Mouse (Mus musculus) liver, embryonic 12.5 days (tissue): ENCODE results near the gene Glis3. TPM values are rescaled to one million over a fixed set of nuclear protein-coding genes. Genes with fewer than 3 reads are reported as not detected.
A peak's percentile ranks its signal among the peaks of the same experiment; 100 is the strongest.

Source experiments
- ATAC-seq: fragments of 200-750 bp; cut with Nextera tagmentation; 2 replicates; pipeline ENCODE4 v1.8.0; 2017; ENCODE audit warnings: moderate number of reproducible peaks, mild to moderate bottlenecking, moderate library complexity
- H3K27ac ChIP-seq: fragments of 300-500 bp; sonication (generic); 2 replicates; pipeline ENCODE4 v1.5.1; 2016; ENCODE audit warnings: mild to moderate bottlenecking
- H3K27me3 ChIP-seq: fragments of 300-500 bp; sonication (generic); replicated peaks from 2 replicates; pipeline ENCODE4 v1.6.1; 2016; ENCODE audit warnings: mild to moderate bottlenecking, moderate library complexity
- H3K36me3 ChIP-seq: fragments of 300-500 bp; sonication (generic); 2 replicates; pipeline ENCODE4 v1.6.1; 2016; ENCODE audit warnings: mild to moderate bottlenecking, moderate library complexity
- H3K4me1 ChIP-seq: fragments of 300-500 bp; sonication (generic); 2 replicates; pipeline ENCODE4 v1.6.1; 2016
- H3K4me2 ChIP-seq: fragments of 300-500 bp; sonication (generic); 2 replicates; pipeline ENCODE4 v1.6.1; 2016; ENCODE audit warnings: mild to moderate bottlenecking, moderate library complexity
- H3K4me3 ChIP-seq: fragments of 300-500 bp; sonication (generic); 2 replicates; pipeline ENCODE4 v1.5.1; 2016; ENCODE audit warnings: mild to moderate bottlenecking, moderate library complexity
- H3K9ac ChIP-seq: fragments of 300-500 bp; sonication (generic); 2 replicates; pipeline ENCODE4 v1.6.1; 2016; ENCODE audit warnings: mild to moderate bottlenecking, moderate library complexity
- H3K9me3 ChIP-seq: fragments of 300-500 bp; sonication (generic); replicated peaks from 2 replicates; pipeline ENCODE4 v1.6.1; 2016; ENCODE audit warnings: mild to moderate bottlenecking, moderate library complexity
- WGBS: fragments of 180-500 bp; shearing (Covaris S2); methylation state at CpG from one replicate; pipeline ENCODE4 v1.1.7; 2016; ENCODE audit not compliant: insufficient replicate concordance; 5-methylcytosine and 5-hydroxymethylcytosine counted together
- polyA plus RNA-seq: library from polyadenylated mRNA; unstranded; fragments of >200 nt; fragmentation: Nextera tagmentation; extraction: Ambion mirVana; gene quantifications from 2 replicates; pipeline ENCODE4 v1.2.1, GENCODE M21; 2016

Gene Glis3
- 0.39 and 0.44 TPM in 2 replicates for polyA plus RNA-seq

DNA sequence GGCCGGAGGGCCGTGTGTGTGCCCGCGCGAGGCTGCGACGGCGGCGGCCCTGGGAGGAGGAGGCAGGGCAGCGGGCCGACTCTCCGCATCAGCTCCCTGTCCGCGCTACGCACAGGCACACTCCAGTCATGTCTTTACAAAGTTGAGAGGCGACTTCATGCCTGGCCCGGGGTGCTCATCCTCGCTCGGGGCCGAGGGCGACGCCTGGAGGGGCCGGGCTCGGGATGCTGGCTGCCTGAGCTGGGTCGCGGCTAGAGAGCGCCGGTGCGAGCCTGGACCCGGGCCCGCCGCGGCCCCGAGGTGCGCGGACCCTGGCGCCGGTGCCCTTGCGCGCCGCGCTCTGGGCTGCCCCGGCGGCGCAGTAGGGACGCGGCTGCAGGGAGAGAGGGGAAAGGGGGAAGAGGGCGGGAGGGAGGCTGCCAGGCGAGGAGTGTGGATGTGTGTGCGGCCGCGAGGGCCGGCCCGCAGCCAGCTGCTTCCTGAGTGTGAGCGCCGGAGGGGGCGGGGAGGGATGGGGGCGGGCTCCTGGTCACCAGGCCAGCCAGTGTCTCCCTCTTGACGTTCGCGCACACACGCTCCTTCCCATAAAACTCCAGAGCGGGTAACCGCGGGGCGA is at the start of gene Glis3:
Gene Glis3 (minus strand): TSS at position 302 of the 616 bp plus-strand sequence.
- no peak within 1 kb of the TSS for H3K27ac ChIP-seq
- peak; percentile 46; the same call in 1 of the 2 replicates for ATAC-seq

DNA sequence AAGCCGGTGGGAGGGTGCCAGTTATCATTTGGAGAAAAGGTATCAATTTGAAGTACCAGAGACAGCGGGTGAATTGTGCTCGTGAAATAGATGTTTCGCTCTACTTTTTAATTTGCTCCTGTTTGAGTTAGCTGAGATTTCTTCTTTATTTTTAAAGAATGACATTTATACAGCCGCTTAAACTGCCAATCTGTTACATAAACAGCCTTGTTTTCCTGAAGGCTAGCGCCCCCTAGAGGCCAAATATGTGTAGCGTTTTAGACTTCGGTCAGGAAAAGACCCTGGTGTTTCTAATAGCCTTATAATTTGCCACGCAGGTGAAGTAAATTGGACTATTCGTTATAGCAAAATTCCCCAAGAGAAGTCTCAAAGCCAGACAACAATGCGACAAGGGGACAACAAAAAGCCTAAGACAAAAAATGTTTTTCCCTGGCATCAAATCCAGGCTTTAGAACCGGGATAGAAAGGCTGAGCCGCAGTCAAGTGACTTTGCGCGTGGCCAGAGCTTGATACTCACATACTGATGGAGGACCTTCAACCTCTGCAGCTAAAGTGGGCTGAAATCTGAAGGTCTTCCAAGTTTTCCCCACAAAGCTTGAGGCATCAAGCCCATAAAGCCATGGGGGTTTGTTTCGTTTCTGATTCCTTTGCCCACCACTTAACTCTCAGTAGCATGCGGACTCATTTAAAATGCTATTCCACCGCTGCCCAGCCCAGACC is 46.4 kb upstream of the Glis3 start:
- Histone ChIP-seq H3K27ac (no peak overlapping the region), H3K36me3 (no peaks in the 10 kb centered on the region), H3K27me3 (no peaks in the 10 kb centered on the region), H3K4me1 (no peaks in the 10 kb centered on the region), H3K9me3 (no peaks in the 10 kb centered on the region), H3K4me3 (no peak overlapping the region), H3K4me2 (no peak overlapping the region), H3K9ac (no peak overlapping the region)
- no peak for ATAC-seq
- WGBS = 52% methylated on average over 18 of the region's 18 CpGs

More for the DNA sequence above, at the start of gene Glis3:
- Histone ChIP-seq H3K9me3 (no peaks in the 10 kb centered on the region), H3K4me2 (peak within 1 kb of the TSS; percentile 76), H3K36me3 (no peaks in the 10 kb centered on the region), H3K4me3 (peak within 1 kb of the TSS; percentile 52), H3K4me1 (peaks cover 12% of the 10 kb centered on the region; the same call in 1 of the 2 replicates), H3K27me3 (peaks cover 59% of the 10 kb centered on the region), H3K9ac (peak within 1 kb of the TSS; percentile 39; the same call in 1 of the 2 replicates)
- WGBS = under 1% methylated on average over 63 of the region's 66 CpGs

DNA sequence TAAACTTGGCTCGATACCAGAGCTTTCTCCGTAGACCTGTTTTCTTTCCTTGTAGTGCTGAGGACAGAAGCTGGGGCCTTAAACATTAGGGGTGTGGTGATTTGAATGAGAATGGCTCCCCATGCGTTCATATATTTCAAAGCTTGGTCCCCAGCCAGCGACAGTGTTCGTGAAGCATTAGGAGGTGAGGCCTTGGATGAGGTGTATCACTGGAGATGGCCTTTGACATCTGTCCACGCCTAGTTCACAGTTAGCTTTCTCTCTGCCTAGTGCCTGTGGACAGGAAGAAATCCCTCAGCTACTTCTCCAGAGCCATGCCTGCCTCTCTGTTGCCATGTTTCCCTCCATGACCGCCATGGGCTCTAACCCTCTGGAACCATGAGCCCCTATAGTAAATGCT is 44.8 kb upstream of the Glis3 start:
- Histone ChIP-seq H3K9me3 (no peaks in the 10 kb centered on the region), H3K4me1 (no peaks in the 10 kb centered on the region), H3K4me3 (no peak overlapping the region), H3K27me3 (no peaks in the 10 kb centered on the region), H3K4me2 (no peak overlapping the region), H3K36me3 (no peaks in the 10 kb centered on the region), H3K9ac (no peak overlapping the region), H3K27ac (no peak overlapping the region)
- whole genome bisulfite sequencing = 65% methylated on average over 7 of the region's 7 CpGs
- ATAC-seq = no peak

GRCm38 (mm10) chr19:28722626-28723025 is 42.7 kb upstream of the Glis3 start:
- H3K9ac ChIP-seq = no peak overlapping the region
- H3K27me3 ChIP-seq = no peaks in the 10 kb centered on the region
- H3K27ac ChIP-seq = no peak overlapping the region
- no peak overlapping the region for H3K4me3 ChIP-seq
- no peak for ATAC-seq
- no peaks in the 10 kb centered on the region for H3K9me3 ChIP-seq
- H3K4me1 ChIP-seq = no peaks in the 10 kb centered on the region
- no peaks in the 10 kb centered on the region for H3K36me3 ChIP-seq
- WGBS = 53% methylated on average over 4 of the region's 4 CpGs
- no peak overlapping the region for H3K4me2 ChIP-seq

- Histone ChIP-seq H3K36me3 (no peaks in the 10 kb centered on the region), H3K4me1 (no peaks in the 10 kb centered on the region), H3K9me3 (no peaks in the 10 kb centered on the region), H3K27me3 (no peaks in the 10 kb centered on the region), H3K4me3 (no peak overlapping the region), H3K27ac (no peak overlapping the region), H3K4me2 (no peak overlapping the region), H3K9ac (no peak overlapping the region)
- no peak for ATAC-seq
- 67% methylated on average over 10 of the region's 10 CpGs for WGBS
Observed at GRCm38 (mm10) chr19:28721834-28722233, 42.0 kb upstream of the Glis3 start.

GRCm38 (mm10) chr19:28720016-28720415 is 40.1 kb upstream of the Glis3 start:
- Histone ChIP-seq H3K4me2 (no peak overlapping the region), H3K27ac (no peak overlapping the region), H3K36me3 (no peaks in the 10 kb centered on the region), H3K4me3 (no peak overlapping the region), H3K27me3 (no peaks in the 10 kb centered on the region), H3K9me3 (no peaks in the 10 kb centered on the region), H3K9ac (no peak overlapping the region), H3K4me1 (no peaks in the 10 kb centered on the region)
- ATAC-seq = no peak

DNA sequence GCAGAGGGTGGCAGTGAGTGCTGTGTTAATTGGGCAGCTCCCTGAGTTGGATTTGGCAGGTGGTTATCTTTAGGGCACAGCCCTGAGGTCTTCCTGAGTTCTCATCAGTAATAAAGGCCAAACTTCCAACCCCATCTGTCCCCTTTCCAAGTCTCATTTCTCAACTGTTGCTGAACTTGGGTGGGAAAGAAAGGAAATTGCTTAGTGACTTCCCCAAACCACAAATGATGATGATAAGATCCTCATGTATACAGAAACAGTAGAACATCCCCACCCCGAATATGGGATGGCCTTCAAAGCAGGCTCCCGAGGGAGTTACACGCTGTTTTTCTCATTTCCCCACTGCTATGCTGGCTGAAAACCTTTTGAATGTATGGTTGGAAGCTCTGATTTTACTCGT is 34.8 kb upstream of the Glis3 start:
- WGBS = 44% methylated on average over 4 of the region's 4 CpGs
- ATAC-seq = no peak
- Histone ChIP-seq H3K9me3 (no peaks in the 10 kb centered on the region), H3K4me1 (no peaks in the 10 kb centered on the region), H3K4me2 (no peak overlapping the region), H3K9ac (no peak overlapping the region), H3K27me3 (no peaks in the 10 kb centered on the region), H3K27ac (no peak overlapping the region), H3K36me3 (no peaks in the 10 kb centered on the region), H3K4me3 (no peak overlapping the region)

- Histone ChIP-seq H3K27me3 (no peaks in the 10 kb centered on the region), H3K4me1 (no peaks in the 10 kb centered on the region), H3K9me3 (no peaks in the 10 kb centered on the region), H3K27ac (no peak overlapping the region), H3K9ac (no peak overlapping the region), H3K36me3 (no peaks in the 10 kb centered on the region), H3K4me3 (no peak overlapping the region), H3K4me2 (no peak overlapping the region)
- 45% methylated on average over 3 of the region's 3 CpGs for WGBS
- no peak for ATAC-seq
Observed at GRCm38 (mm10) chr19:28697718-28698117, 17.8 kb upstream of the Glis3 start.

- Histone ChIP-seq H3K27ac (no peak overlapping the region), H3K9me3 (no peaks in the 10 kb centered on the region), H3K27me3 (peaks cover 17% of the 10 kb centered on the region), H3K4me3 (no peak overlapping the region), H3K36me3 (no peaks in the 10 kb centered on the region), H3K4me1 (no peaks in the 10 kb centered on the region), H3K9ac (no peak overlapping the region), H3K4me2 (no peak overlapping the region)
- 46% methylated on average over 4 of the region's 4 CpGs for WGBS
- no peak for ATAC-seq
Observed at GRCm38 (mm10) chr19:28686398-28686797, 6.5 kb upstream of the Glis3 start.

GRCm38 (mm10) chr19:28685484-28685883 is 5.6 kb upstream of the Glis3 start:
- Histone ChIP-seq H3K27ac (no peak overlapping the region), H3K4me3 (no peak overlapping the region), H3K9ac (no peak overlapping the region), H3K36me3 (no peaks in the 10 kb centered on the region), H3K4me1 (no peaks in the 10 kb centered on the region), H3K4me2 (no peak overlapping the region), H3K27me3 (peaks cover 26% of the 10 kb centered on the region), H3K9me3 (no peaks in the 10 kb centered on the region)
- no peak for ATAC-seq
- 74% methylated on average over 4 of the region's 4 CpGs for WGBS

DNA sequence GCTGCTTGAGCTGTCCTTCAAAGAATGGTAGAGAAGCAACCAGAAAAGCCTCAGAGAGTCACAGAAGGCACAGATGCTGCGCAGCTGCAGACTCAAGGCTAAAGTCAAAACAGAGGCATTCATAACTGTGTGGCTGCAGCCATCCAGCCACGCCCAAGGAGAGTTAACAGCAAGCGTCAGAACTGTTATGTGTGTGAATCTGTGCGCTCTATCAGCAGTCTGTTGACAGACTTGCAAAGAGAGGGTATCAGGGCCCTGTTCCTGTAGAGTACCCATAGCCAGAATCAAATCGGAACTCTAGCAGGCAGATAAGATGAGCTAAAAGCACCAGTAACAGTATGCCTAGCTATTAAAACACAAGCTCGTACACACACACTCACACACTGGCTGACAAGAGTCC is 4.5 kb upstream of the Glis3 start:
- ATAC-seq = no peak
- Histone ChIP-seq H3K36me3 (no peaks in the 10 kb centered on the region), H3K27me3 (peaks cover 38% of the 10 kb centered on the region), H3K9me3 (no peaks in the 10 kb centered on the region), H3K9ac (no peak overlapping the region), H3K27ac (no peak overlapping the region), H3K4me2 (no peak overlapping the region), H3K4me3 (no peak overlapping the region), H3K4me1 (0 out of 2 replicates have a peak, but pooled peaks cover 4% of the 10 kb centered on the region)
- WGBS = 61% methylated on average over 6 of the region's 6 CpGs

- no peak overlapping the region for H3K4me3 ChIP-seq
- no peaks in the 10 kb centered on the region for H3K9me3 ChIP-seq
- ATAC-seq = no peak
- WGBS = 72% methylated on average over 4 of the region's 4 CpGs
- H3K36me3 ChIP-seq = no peaks in the 10 kb centered on the region
- H3K9ac ChIP-seq = no peak overlapping the region
- H3K4me2 ChIP-seq = no peak overlapping the region
- H3K27ac ChIP-seq = no peak overlapping the region
- 0 out of 2 replicates have a peak, but pooled peaks cover 4% of the 10 kb centered on the region for H3K4me1 ChIP-seq
- H3K27me3 ChIP-seq = peaks cover 48% of the 10 kb centered on the region
Observed at GRCm38 (mm10) chr19:28683346-28683745, 3.5 kb upstream of the Glis3 start.
